ENCODE assay signal across 9 mouse cellular contexts in genomic region chr1:138559213-138560101, GRCm38 (mm10).
DNase-seq lines count a peak whose midpoint lies in the region; ATAC-seq and TF ChIP-seq lines count a peak whose summit lies in the region.
"Had no signal": no experiment of that assay in that cellular context is flagged by ENCODE, and none has a peak within 500 bp of the region (broad histone marks: within the 10 kb centered on the region; RNA-seq: fewer than 3 reads in every experiment).

No protein-coding gene starts in this region.

- H3K4me2 ChIP-seq in hindbrain, embryonic 11.5 days (replicated peaks; ENCODE audit: low read depth, low read length) = no peak overlapping the region

- H3K9ac ChIP-seq in hindbrain, embryonic 11.5 days (ENCODE audit: low read depth, low read length) = no peak overlapping the region

- DNase-seq in CD4-positive helper T cell, adult 2 months (ENCODE audit: low read depth, low spot score) = peak; percentile 77
- DNase-seq in NIH3T3 (ENCODE audit: low read depth) = peak; percentile 27
- DNase-seq in hindbrain, embryonic 11.5 days (ENCODE audit: low spot score) = peak; percentile 62
- peak; percentile 55 for DNase-seq in naive thymus-derived CD4-positive, alpha-beta T cell, adult 2 months (ENCODE audit: low read depth)
- no peak for DNase-seq in left cerebral cortex, adult 9 months (ENCODE audit: low spot score in 2 of 2)
- DNase-seq in urinary bladder, adult 2 months (ENCODE audit: low spot score) = no peak
- no peak for DNase-seq in kidney, adult 2 months
- no peak for DNase-seq in urinary bladder, postnatal 4 days (ENCODE audit: low spot score in 2 of 2)

- peak overlapping the region; percentile 51 for H3K27ac ChIP-seq in hindbrain, embryonic 11.5 days (ENCODE audit: low read depth, low read length)
- no peak overlapping the region for H3K27ac ChIP-seq in kidney, adult 2 months (ENCODE audit: insufficient read depth, low read depth, low read length)

- peak; percentile 92 for ATAC-seq in hindbrain, embryonic 11.5 days (ENCODE audit: low FRiP score)
- ATAC-seq: Patski had no signal

- H3K9me3 ChIP-seq in hindbrain, embryonic 11.5 days (ENCODE audit: control insufficient read depth, low read length) = no peaks in the 10 kb centered on the region

- no peak for TF ChIP-seq POLR2A in kidney, adult 2 months (IDR thresholded peaks at IDR 0.05; ENCODE audit: low read depth, low read length)

- TF ChIP-seq CTCF in kidney, adult 2 months (conservative IDR thresholded peaks at IDR 0.05; ENCODE audit: insufficient read depth, insufficient read length, low read depth, low read length) = no peak

- H3K36me3 ChIP-seq in hindbrain, embryonic 11.5 days (ENCODE audit: control insufficient read depth, insufficient read depth, low read length) = no peaks in the 10 kb centered on the region
- no peaks in the 10 kb centered on the region for H3K36me3 ChIP-seq in kidney, adult 2 months (ENCODE audit: control insufficient read depth, insufficient read depth, low read length)

- no peaks in the 10 kb centered on the region for H3K27me3 ChIP-seq in hindbrain, embryonic 11.5 days (ENCODE audit: control insufficient read depth, insufficient read depth, low read length)
- no peaks in the 10 kb centered on the region for H3K27me3 ChIP-seq in kidney, adult 2 months (replicated peaks; ENCODE audit: control insufficient read depth, insufficient read depth, low read length)
- H3K27me3 ChIP-seq: Patski had no signal

- H3K4me1 ChIP-seq in hindbrain, embryonic 11.5 days (replicated peaks; ENCODE audit: control insufficient read depth, insufficient read depth, low read length) = no peaks in the 10 kb centered on the region
- H3K4me1 ChIP-seq in kidney, adult 2 months (ENCODE audit: control insufficient read depth, insufficient read depth, low read length) = peaks cover 3% of the 10 kb centered on the region; the same call in 1 of the 2 replicates

- no peak overlapping the region for H3K4me3 ChIP-seq in hindbrain, embryonic 11.5 days (ENCODE audit: low read depth, low read length)
- H3K4me3 ChIP-seq in kidney, adult 2 months (ENCODE audit: insufficient read depth, low read depth, low read length) = no peak overlapping the region

- WGBS in hindbrain, embryonic 11.5 days = 17% methylated on average over 12 of the region's 12 CpGs
- 70% methylated on average over 12 of the region's 12 CpGs for WGBS in kidney, adult 2 months

Comparison
In these comparisons a context has a peak if more than half of its experiments do, and no peak if none do; other contexts are left out.
1. DNase-seq: peak in CD4-positive helper T cell, adult 2 months (single experiment), NIH3T3 (single experiment), hindbrain, embryonic 11.5 days (single experiment) and naive thymus-derived CD4-positive, alpha-beta T cell, adult 2 months (single experiment); none in left cerebral cortex, adult 9 months (0 of 2), urinary bladder, adult 2 months (single experiment), kidney, adult 2 months (single experiment) and urinary bladder, postnatal 4 days (0 of 2).